Mouse (Mus musculus) lung, embryonic 15.5 days (tissue): Measurements from ENCODE around the gene Kdm4a. TPM values are rescaled to one million over a fixed set of nuclear protein-coding genes. Genes with fewer than 3 reads are reported as not detected.

Source experiments
- ATAC-seq: fragments of 200-750 bp; cut with Nextera tagmentation; 2 replicates; pipeline ENCODE4 v1.8.0; 2017; ENCODE audit warnings: moderate number of reproducible peaks, borderline replicate concordance; ENCODE audit not compliant: low FRiP score, low TSS enrichment; ENCODE audit errors: extremely low read depth
- H3K27ac ChIP-seq: fragments of 300-500 bp; sonication (generic); 2 replicates; pipeline ENCODE4 v1.5.1; 2015; ENCODE audit warnings: moderate library complexity, mild to moderate bottlenecking, inconsistent platforms
- H3K27me3 ChIP-seq: fragments of 300-500 bp; sonication (generic); 2 replicates; pipeline ENCODE4 v1.6.1; 2015; ENCODE audit warnings: inconsistent platforms
- H3K36me3 ChIP-seq: fragments of 300-500 bp; sonication (generic); 2 replicates; pipeline ENCODE4 v1.6.1; 2015; ENCODE audit warnings: inconsistent platforms
- H3K4me1 ChIP-seq: fragments of 300-500 bp; sonication (generic); 2 replicates; pipeline ENCODE4 v1.6.1; 2015; ENCODE audit warnings: inconsistent platforms
- H3K4me2 ChIP-seq: fragments of 300-500 bp; sonication (generic); 2 replicates; pipeline ENCODE4 v1.6.1; 2015; ENCODE audit warnings: inconsistent platforms, mild to moderate bottlenecking, moderate library complexity
- H3K4me3 ChIP-seq: fragments of 300-500 bp; sonication (generic); 2 replicates; pipeline ENCODE4 v1.5.1; 2015; ENCODE audit warnings: mild to moderate bottlenecking, inconsistent platforms
- H3K9ac ChIP-seq: fragments of 300-500 bp; sonication (generic); 2 replicates; pipeline ENCODE4 v1.6.1; 2015; ENCODE audit warnings: inconsistent platforms
- H3K9me3 ChIP-seq: fragments of 300-500 bp; sonication (generic); 2 replicates; pipeline ENCODE4 v1.6.1; 2016; ENCODE audit warnings: inconsistent platforms
- WGBS: fragments of 180-500 bp; shearing (Covaris S2); methylation state at CpG from one replicate; pipeline ENCODE4 v1.1.7; 2015; 5-methylcytosine and 5-hydroxymethylcytosine counted together
- polyA plus RNA-seq: library from polyadenylated mRNA; unstranded; fragments of >200 nt; fragmentation: Nextera tagmentation; extraction: Ambion mirVana; gene quantifications from 2 replicates; pipeline ENCODE4 v1.2.1, GENCODE M21; 2015

Gene Kdm4a
- polyA plus RNA-seq, 1 experiment from 2014 or later: 39.3 TPM

- H3K4me1 ChIP-seq: peaks cover 13% of the 10 kb centered on the region
- H3K27ac ChIP-seq: peak overlapping the region; percentile 59; the same call in 1 of the 2 replicates
- WGBS: 84% methylated on average over 1 of the region's 1 CpGs
- no peak for ATAC-seq
- H3K9me3 ChIP-seq: no peaks in the 10 kb centered on the region
- H3K9ac ChIP-seq: peak overlapping the region; percentile 84
- peak overlapping the region; percentile 80 for H3K4me2 ChIP-seq
- peak overlapping the region; percentile 97 for H3K4me3 ChIP-seq
- peaks cover 43% of the 10 kb centered on the region for H3K36me3 ChIP-seq
- H3K27me3 ChIP-seq: no peaks in the 10 kb centered on the region
Measured at GRCm38 (mm10) chr4:118135414-118135813, 44.4 kb downstream of the Kdm4a start.

- Histone ChIP-seq H3K36me3 (peaks cover 36% of the 10 kb centered on the region), H3K4me2 (peak within 1 kb of the TSS; percentile 80), H3K4me1 (peaks cover 13% of the 10 kb centered on the region), H3K9ac (peak within 1 kb of the TSS; percentile 84), H3K9me3 (no peaks in the 10 kb centered on the region), H3K27me3 (no peaks in the 10 kb centered on the region), H3K27ac (peak within 1 kb of the TSS; percentile 64), H3K4me3 (peak within 1 kb of the TSS; percentile 97)
- WGBS: under 1% methylated on average over 83 of the region's 84 CpGs
- peak; percentile 99 for ATAC-seq
Measured at GRCm38 (mm10) chr4:118134485-118135365, 45.1 kb downstream of the Kdm4a start, which contains the start of gene St3gal3. Gene St3gal3, minus strand, starts transcription at chr4:118134914.

GRCm38 (mm10) chr4:118131329-118131728, 48.5 kb downstream of the Kdm4a start:
- Histone ChIP-seq H3K9ac (no peak overlapping the region), H3K4me2 (no peak overlapping the region), H3K9me3 (no peaks in the 10 kb centered on the region), H3K4me1 (peaks cover 13% of the 10 kb centered on the region), H3K27me3 (no peaks in the 10 kb centered on the region), H3K4me3 (no peak overlapping the region), H3K36me3 (peaks cover 4% of the 10 kb centered on the region), H3K27ac (no peak overlapping the region)
- 88% methylated on average over 5 of the region's 5 CpGs for WGBS
- ATAC-seq: no peak

GRCm38 (mm10) chr4:118123030-118123704, 56.7 kb downstream of the Kdm4a start:
- Histone ChIP-seq H3K27me3 (no peaks in the 10 kb centered on the region), H3K27ac (no peak overlapping the region), H3K9ac (no peak overlapping the region), H3K4me3 (no peak overlapping the region), H3K4me1 (peaks cover 3% of the 10 kb centered on the region; the same call in 1 of the 2 replicates), H3K9me3 (no peaks in the 10 kb centered on the region), H3K36me3 (no peaks in the 10 kb centered on the region), H3K4me2 (no peak overlapping the region)
- ATAC-seq: peak; percentile 49; the same call in 1 of the 2 replicates
- 63% methylated on average over 14 of the region's 14 CpGs for WGBS

- ATAC-seq: no peak
- Histone ChIP-seq H3K36me3 (no peaks in the 10 kb centered on the region), H3K4me1 (peaks cover 3% of the 10 kb centered on the region; the same call in 1 of the 2 replicates), H3K4me2 (no peak overlapping the region), H3K4me3 (no peak overlapping the region), H3K27me3 (no peaks in the 10 kb centered on the region), H3K9ac (no peak overlapping the region), H3K9me3 (no peaks in the 10 kb centered on the region), H3K27ac (no peak overlapping the region)
- 64% methylated on average over 10 of the region's 10 CpGs for WGBS
Measured at GRCm38 (mm10) chr4:118122078-118122477, 57.8 kb downstream of the Kdm4a start.

GRCm38 (mm10) chr4:118117565-118117964, 62.3 kb downstream of the Kdm4a start:
- Histone ChIP-seq H3K27ac (no peak overlapping the region), H3K36me3 (no peaks in the 10 kb centered on the region), H3K4me2 (no peak overlapping the region), H3K4me1 (peaks cover 10% of the 10 kb centered on the region; the same call in 1 of the 2 replicates), H3K9me3 (no peaks in the 10 kb centered on the region), H3K9ac (no peak overlapping the region), H3K4me3 (no peak overlapping the region), H3K27me3 (no peaks in the 10 kb centered on the region)
- no peak for ATAC-seq
- WGBS: 90% methylated on average over 10 of the region's 10 CpGs

GRCm38 (mm10) chr4:118116098-118116497, 63.7 kb downstream of the Kdm4a start:
- 84% methylated on average over 11 of the region's 11 CpGs for WGBS
- no peak for ATAC-seq
- H3K27ac ChIP-seq: no peak overlapping the region

GRCm38 (mm10) chr4:118115132-118115531, 64.7 kb downstream of the Kdm4a start:
- no peak overlapping the region for H3K27ac ChIP-seq
- ATAC-seq: no peak
- no peak overlapping the region for H3K4me2 ChIP-seq
- WGBS: 76% methylated on average over 7 of the region's 7 CpGs
- H3K27me3 ChIP-seq: no peaks in the 10 kb centered on the region
- H3K4me1 ChIP-seq: 0 out of 2 replicates have a peak, but pooled peaks cover 6% of the 10 kb centered on the region
- H3K4me3 ChIP-seq: no peak overlapping the region
- H3K9ac ChIP-seq: no peak overlapping the region
- H3K9me3 ChIP-seq: no peaks in the 10 kb centered on the region
- H3K36me3 ChIP-seq: no peaks in the 10 kb centered on the region

More at GRCm38 (mm10) chr4:118116098-118116497, 63.7 kb downstream of the Kdm4a start:
- Histone ChIP-seq H3K9ac (no peak overlapping the region), H3K4me2 (no peak overlapping the region), H3K4me1 (0 out of 2 replicates have a peak, but pooled peaks cover 6% of the 10 kb centered on the region), H3K4me3 (no peak overlapping the region), H3K9me3 (no peaks in the 10 kb centered on the region), H3K27me3 (no peaks in the 10 kb centered on the region), H3K36me3 (no peaks in the 10 kb centered on the region)

- H3K4me1 ChIP-seq: peaks cover 13% of the 10 kb centered on the region; the same call in 1 of the 2 replicates
- no peaks in the 10 kb centered on the region for H3K36me3 ChIP-seq
- no peaks in the 10 kb centered on the region for H3K27me3 ChIP-seq
- no peaks in the 10 kb centered on the region for H3K9me3 ChIP-seq
- no peak overlapping the region for H3K27ac ChIP-seq
- WGBS: 57% methylated on average over 12 of the region's 12 CpGs
- H3K4me3 ChIP-seq: no peak overlapping the region
- ATAC-seq: no peak
- no peak overlapping the region for H3K9ac ChIP-seq
- no peak overlapping the region for H3K4me2 ChIP-seq
Measured at GRCm38 (mm10) chr4:118112601-118113000, 67.2 kb downstream of the Kdm4a start.

- no peak overlapping the region for H3K9ac ChIP-seq
- peaks cover 17% of the 10 kb centered on the region; the same call in 1 of the 2 replicates for H3K4me1 ChIP-seq
- no peaks in the 10 kb centered on the region for H3K36me3 ChIP-seq
- H3K9me3 ChIP-seq: no peaks in the 10 kb centered on the region
- no peak for ATAC-seq
- no peaks in the 10 kb centered on the region for H3K27me3 ChIP-seq
- H3K4me2 ChIP-seq: no peak overlapping the region
- peak overlapping the region; percentile 45; the same call in 1 of the 2 replicates for H3K27ac ChIP-seq
- no peak overlapping the region for H3K4me3 ChIP-seq
- 56% methylated on average over 13 of the region's 13 CpGs for WGBS
Measured at GRCm38 (mm10) chr4:118109649-118110048, 70.2 kb downstream of the Kdm4a start.

- peak overlapping the region; percentile 45 for H3K27ac ChIP-seq
- H3K27me3 ChIP-seq: no peaks in the 10 kb centered on the region
- H3K36me3 ChIP-seq: no peaks in the 10 kb centered on the region
- no peak overlapping the region for H3K4me2 ChIP-seq
- H3K4me1 ChIP-seq: peaks cover 17% of the 10 kb centered on the region; the same call in 1 of the 2 replicates
- no peak overlapping the region for H3K4me3 ChIP-seq
- H3K9ac ChIP-seq: no peak overlapping the region
- ATAC-seq: peak; percentile 89
- 36% methylated on average over 7 of the region's 7 CpGs for WGBS
- H3K9me3 ChIP-seq: no peaks in the 10 kb centered on the region
Measured at GRCm38 (mm10) chr4:118108779-118109178, 71.1 kb downstream of the Kdm4a start.
